Mouse (Mus musculus) neural tube, embryonic 15.5 days (tissue): ENCODE data around the gene Nuak1. TPM values are rescaled to one million over a fixed set of nuclear protein-coding genes. Genes with fewer than 3 reads are reported as not detected.

ENCODE experiments used
- polyA plus RNA-seq: library from polyadenylated mRNA; unstranded; fragments of >200 nt; fragmentation: Nextera tagmentation; extraction: Ambion mirVana; gene quantifications from 2 replicates; pipeline ENCODE4 v1.2.1, GENCODE M21; 2015

Nuak1 gene
- polyA plus RNA-seq, 1 experiment from 2014 or later, result 4.8 TPM

Other genes starting within 250 kb of the Nuak1 start
- 55.9 and 57.2 TPM in 2 replicates for gene Ckap4, start 93.5 kb upstream of the Nuak1 start, polyA plus RNA-seq
- gene Tcp11l2, start 136.0 kb upstream of the Nuak1 start, polyA plus RNA-seq, result 27.5 and 27.8 TPM in 2 replicates
- 13.5 and 13.6 TPM in 2 replicates for gene Polr3b, start 181.7 kb upstream of the Nuak1 start, polyA plus RNA-seq